Mouse (Mus musculus): ENCODE measurements around the gene Scube1.

The Scube1 gene

GRCm38 (mm10) chr15:83664722-83665121 lies 60.1 kb downstream of the Scube1 start:
- peak; percentile 15 for DNase-seq

GRCm38 (mm10) chr15:83663066-83663465 lies 61.8 kb downstream of the Scube1 start:
- no peak for DNase-seq

- no peak for DNase-seq
Measured at GRCm38 (mm10) chr15:83662106-83662505, 62.7 kb downstream of the Scube1 start.

DNA sequence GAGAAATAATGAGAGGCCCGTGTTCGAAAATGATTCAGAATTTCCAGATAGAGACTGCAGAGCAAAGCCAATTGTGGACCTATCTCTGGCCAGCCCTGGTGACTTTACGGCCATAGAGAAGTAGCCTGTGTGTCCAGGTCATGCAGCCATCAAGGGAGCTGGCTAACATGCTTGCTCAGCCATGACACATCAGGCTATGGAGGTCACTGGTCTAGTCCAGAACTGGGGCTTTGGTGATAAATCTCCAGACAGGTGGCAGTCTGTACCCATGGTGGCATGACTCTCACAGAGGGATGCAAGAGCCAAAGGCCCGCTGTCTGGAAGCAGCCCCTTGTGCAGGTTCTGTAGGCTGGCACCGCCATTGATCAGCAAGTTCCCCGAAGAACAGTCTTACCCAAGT lies 82.3 kb downstream of the Scube1 start:
- no peak for DNase-seq

- no peak for DNase-seq
Measured at GRCm38 (mm10) chr15:83640208-83640607, 84.6 kb downstream of the Scube1 start.

DNA sequence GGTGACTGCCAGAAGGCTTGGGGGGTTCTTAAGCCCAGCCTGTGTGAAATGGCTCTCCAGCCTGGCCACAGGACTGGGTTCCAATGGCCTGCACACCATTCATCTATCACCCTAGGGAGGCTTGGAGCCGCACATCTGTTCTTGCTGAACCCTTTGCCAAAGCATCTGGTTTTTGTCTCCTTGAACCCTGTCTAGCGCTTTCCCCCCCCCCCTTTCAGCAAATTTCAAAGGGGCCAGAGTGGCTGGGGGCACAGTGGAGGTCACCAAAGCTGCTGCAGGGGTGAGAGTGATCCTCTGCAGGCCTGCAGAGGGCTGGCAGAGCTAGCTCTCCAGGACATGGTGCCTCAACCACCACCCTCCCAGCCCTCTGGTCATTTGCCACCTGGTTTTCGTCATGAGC lies 85.7 kb downstream of the Scube1 start:
- DNase-seq, result no peak

DNA sequence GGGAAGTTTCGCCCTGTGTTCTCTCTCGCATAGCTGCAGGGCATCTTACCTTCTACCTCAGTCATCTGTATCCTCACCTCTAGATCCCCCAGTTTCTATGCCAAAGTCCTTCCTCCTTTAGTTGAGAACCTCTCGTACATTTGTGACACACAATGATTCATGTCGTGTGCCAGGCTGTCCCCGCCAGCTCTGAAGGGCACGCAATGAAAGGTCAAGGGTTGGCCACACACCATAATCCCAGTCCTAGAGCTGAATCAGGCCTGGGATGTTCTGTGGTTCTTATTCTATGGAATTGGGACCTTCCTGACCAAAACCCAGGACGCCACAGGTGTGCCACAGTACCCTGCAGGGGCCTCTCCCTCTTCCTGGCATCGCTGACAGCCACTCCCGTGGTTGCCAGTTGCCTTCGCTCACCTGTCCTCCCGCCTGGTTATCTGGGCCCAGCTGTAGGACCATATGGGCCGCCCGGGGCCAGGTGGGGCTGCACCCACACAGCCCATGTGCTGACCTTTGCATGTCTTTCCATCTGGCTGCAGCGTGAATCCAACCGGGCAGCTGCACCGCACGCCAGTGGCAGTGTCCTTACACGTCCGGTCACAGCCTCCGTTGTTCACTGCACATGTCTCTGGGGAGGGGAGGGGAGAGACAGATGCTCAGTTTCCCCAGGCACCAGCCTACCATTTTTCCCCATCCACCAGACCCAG lies 86.5 kb downstream of the Scube1 start:
- DNase-seq, result no peak

DNA sequence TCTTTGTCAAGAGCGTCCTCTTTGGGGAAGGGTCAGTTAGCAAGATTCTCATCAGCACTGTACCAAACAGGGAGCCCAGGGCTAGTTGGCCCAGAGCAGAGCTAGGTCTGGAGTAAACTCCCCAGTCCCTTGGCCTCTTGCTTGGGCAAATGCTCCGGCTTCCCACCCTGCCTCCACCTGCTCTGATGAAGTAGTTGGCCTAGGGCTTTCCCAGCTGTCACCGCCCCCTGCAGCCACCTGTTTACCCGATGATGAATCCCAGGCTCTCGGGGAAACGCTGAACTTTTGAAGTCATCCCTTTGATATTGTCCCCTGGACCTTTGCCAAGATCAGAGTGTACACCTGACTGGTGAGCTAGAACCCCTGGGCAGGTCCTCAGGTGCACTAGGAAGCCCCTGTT lies 88.1 kb downstream of the Scube1 start:
- no peak for DNase-seq

DNA sequence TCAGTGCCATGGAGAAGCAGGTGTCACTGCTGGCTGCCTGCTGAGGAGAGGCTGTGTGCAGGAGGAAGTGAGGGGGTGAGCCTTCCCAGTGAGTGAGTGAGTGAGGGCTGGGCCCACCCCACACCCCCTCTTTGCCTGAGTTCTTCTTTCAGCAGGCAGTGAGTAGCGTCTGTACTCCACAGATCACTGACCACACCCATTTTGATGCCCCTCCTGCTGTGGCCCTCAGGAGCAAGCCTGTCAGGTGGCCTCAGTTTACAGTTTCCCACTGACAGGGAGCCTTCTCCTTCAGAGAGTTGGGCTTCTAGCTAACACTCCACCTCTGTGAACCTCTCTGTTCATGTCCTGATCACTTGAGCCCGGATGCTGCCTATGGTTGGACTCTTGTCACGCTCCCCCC lies 89.6 kb downstream of the Scube1 start:
- DNase-seq, result no peak

- DNase-seq, result no peak
Measured at GRCm38 (mm10) chr15:83634076-83634475, 90.7 kb downstream of the Scube1 start.

DNA sequence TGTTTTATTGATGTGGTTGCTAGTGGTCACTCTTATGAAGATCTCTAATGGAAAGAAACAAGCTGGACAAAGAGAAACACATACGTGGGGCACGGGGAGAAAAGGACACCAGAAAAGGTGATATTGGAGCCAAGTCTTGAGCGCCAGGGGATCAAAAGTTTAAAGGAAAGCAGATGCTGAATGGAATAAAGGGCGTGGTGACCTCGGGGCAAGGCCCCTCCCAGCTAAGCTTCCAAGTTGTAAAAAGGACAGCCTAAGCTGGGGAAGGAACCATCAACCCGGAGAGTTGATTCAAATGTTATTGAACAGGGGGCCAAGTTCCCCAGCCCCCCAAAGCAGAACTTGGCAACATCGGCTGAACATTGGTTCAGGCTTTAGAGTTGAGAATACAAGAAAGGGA lies 93.8 kb downstream of the Scube1 start:
- DNase-seq, result no peak

GRCm38 (mm10) chr15:83629716-83630115 lies 95.1 kb downstream of the Scube1 start:
- no peak for DNase-seq

GRCm38 (mm10) chr15:83626142-83626645 lies 98.6 kb downstream of the Scube1 start:
- no peak for DNase-seq

DNA sequence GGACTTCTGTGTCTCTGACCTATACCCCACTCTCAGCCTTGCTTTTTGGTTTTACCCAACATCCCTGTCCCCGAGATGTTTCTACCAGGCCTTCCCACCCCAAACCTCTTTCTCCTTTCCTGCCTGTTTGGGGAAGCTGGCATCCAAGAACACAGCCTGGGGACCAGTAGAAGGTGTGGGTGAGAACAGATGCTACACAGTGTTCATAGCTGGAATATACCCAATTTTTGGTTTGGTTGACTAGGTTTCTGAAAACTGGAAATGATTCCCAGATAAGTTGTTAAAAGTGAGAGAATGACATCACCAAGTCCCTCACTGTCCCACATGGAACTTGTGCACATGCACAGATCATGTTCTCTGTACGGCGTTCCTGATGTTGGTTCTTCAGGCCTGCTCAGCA lies 109.6 kb downstream of the Scube1 start:
- no peak for DNase-seq

DNA sequence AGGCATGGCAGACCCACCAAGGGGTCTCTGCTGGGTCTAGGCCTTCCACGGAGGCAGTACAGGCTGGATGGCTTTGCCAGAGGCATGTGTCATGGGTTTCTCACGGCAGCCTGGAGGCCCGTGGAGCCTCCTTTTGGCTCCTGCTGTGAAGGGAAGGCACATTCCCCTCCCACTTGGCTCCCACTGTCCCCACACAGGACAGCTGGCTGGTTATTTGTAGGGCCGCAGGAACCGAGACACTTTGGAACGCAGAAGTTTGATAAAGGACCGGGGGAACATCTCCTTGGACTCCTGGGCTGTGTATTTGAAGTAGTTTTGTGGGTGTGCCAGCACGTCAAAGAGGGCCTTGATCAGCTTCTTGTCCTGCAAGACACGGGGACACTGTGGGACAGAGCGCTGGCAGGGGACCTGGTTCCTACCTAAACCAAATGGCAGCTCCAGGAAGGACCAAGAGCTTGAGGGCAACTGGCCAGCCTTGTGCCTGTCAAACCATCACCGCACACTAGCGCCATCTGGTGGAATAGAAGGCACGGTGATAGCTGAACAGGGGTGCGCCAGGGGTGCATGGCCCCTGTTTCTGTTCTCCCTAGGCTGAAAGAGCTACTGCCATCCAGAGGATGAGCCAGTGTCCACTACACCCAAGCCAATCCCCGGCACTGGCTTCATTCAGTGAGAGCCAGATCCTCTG lies 117.6 kb downstream of the Scube1 start:
- peak; percentile 86 for DNase-seq

DNA sequence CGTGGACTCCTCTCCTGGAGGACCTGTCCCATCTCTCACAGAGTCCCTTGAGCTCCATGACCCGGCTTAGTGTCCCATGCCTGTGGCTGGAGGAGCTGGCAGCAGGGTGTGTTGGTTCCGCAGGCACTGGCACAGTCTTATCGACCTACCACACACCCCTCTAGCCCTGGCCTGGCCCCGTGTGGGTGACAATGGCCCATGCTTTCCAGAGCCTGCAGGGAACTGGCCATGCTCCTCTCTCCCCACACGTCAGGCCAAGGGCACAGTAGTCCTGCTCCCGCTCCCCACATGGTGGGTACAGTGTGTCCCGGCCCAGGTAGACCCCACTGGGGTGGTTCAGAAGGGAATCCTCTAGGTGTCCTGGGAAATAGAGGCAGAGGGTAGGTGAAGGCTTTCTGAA lies 118.1 kb downstream of the Scube1 start:
- peak; percentile 76 for DNase-seq

- no peak for DNase-seq
Measured at GRCm38 (mm10) chr15:83606216-83606615, 118.6 kb downstream of the Scube1 start.

- no peak for DNase-seq
Measured at GRCm38 (mm10) chr15:83603426-83603825, 121.4 kb downstream of the Scube1 start.

DNA sequence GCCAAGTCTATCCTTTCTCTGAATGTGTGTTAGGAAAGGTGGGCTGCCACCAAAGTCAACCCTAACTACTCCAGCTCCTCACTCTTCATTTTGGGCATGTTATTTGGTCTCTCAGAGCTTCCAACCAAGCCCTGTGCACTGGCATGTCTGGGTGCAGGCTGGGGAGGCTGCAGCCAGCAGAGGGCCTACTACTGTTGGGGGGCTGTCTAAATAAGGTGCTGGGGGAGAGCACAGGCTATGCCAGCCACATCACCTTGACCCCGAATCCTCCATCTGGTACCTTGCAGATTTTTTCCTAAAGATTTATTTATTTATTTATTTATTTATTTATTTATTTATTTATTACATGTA lies 121.8 kb downstream of the Scube1 start:
- no peak for DNase-seq

DNA sequence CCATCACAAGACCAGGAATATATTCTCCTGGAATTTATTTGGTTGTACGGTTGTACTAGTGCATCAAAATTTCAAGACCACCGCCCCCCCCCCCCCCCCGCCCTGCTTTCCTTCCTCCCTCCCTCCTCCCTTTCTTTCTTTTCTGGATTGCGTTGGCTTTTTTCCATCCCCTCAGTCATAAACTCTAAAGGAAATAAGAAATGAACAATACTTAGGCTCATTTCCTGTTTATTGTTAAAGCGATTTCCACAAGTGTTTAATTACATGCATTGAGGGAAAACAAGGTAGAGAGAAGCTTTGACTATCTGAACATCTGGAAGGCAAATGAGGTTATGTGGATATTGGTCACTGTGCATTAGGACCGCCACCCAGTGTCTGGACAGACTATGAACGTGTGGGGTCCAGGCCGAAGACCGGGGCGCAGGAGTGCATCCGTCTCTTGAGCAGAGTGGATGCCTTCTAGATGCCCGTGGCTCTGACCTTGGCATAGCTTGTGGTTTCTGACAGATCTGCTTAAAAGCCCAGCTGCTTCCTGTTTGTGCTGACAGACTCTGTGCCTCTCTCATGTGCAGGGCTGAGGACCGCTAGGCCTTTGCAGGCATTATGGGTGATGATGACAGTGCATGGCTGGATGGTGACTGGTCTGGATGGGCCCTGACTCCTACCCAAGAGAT lies 122.3 kb downstream of the Scube1 start:
- no peak for DNase-seq

DNA sequence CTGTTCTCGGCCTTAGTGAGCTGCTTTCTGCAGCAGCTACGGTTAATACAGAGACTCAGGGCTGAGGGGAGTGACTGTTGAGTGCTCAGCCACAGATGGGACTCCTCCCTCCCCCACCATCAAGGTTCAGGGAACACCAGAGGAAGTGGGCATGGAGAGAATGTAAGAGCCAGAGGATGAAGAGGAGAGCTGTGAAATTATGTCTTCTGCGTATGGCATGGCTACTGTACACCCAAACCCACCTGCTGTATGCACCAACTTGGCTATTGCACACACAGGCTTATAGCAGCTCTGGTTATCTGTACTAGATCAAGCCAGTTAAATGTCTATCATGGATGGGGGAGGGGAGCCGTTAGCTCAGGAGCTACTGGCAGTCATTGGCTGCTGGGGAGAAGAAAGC lies 123.6 kb downstream of the Scube1 start:
- no peak for DNase-seq

DNA sequence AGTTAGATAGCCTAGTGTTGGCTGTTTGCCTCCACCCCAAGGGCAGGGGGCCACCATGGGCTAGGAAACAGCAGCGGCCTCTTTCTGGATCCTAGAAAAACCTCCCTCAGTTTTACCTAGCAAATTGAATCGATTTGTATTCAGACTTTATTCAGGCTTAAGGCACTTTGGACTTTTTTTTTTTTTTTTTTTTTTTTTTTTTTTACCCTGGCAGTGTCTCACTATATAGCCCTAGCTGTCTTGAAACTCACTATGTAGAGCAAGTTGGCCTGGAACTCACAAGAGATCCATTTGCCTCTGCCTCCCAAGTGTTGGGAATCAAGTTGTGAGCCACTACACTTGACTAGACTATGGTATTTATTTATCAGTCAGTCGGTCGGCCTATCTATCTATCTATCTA lies 128.0 kb downstream of the Scube1 start:
- DNase-seq, result no peak

DNA sequence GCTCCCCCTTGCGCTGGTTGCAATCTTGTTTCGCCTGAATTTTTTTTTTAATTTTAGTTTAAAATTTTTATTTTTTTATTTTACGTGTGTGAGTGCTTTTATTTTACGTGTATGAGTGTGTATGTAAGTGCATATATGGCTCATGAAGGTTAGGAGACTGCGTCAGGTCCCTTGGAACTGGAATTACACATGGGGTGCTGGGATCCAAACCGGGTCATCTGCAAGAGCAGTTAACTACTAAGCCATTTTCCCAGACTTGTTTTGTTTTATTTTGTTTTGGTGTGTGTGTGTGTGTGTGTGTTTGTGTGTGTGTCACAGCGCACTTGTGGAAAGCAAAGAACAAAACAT lies 129.5 kb downstream of the Scube1 start:
- no peak for DNase-seq

Measured in liver (tissue).